Mouse (Mus musculus): ENCODE results near the gene Gnaz.

Gene Gnaz

DNA sequence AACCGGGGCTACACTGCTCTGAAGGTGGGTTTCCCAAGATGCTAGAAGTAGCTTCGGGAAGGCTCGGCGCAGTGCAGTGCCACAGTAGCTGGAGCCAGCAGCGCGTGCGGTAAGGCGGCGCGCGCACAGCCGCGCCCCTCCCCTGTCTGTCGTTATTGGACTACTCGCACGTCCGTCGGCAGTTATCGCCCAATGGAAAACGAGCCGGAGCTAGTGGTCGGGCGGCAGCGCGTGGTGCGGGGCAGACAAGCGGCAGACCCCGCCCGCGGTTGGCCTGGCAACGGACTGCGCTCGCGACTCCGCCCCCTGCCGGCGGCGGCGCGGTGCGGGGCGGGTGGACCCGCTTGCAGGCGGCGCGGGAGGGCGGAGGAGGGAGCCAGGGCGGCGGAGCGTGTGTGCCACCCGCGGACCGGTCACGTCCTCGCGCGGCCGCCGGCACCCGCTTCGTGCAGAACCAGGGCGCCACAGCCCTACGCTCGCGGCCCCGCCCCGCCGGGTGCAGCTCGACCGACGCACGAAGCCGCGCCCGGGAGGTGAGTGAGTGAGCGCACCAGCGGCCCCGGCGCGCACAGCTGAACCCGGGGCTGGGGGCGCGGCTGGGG, at the start of gene Gnaz:
TSS of gene Gnaz (plus strand) at position 328 of the 602 bp plus-strand sequence.
- peak; percentile 98 to 99 for DNase-seq (ENCODE audit: low spot score in 2 of 2)

DNA sequence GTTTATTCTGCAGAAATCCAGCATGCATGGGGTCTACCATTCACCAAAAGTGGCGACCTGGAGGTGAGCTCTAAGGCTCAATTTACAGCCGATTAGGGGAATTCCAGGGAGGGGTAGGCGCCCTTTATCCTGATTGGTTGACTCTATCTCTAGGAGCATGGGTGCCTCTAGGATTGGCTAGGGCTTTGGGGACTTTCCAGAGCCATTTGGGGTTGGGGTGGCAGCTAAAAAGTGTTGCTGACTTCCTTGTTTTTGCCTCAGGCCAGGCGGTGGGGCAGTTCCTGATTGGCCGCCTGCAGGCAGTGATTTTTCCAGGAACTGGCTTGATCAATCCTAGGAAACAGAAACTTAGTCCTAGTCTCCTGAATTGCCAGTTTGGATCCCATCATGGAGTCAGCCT, 47.7 kb upstream of the Gnaz start:
- no peak for DNase-seq (ENCODE audit: low spot score in 2 of 2)

DNA sequence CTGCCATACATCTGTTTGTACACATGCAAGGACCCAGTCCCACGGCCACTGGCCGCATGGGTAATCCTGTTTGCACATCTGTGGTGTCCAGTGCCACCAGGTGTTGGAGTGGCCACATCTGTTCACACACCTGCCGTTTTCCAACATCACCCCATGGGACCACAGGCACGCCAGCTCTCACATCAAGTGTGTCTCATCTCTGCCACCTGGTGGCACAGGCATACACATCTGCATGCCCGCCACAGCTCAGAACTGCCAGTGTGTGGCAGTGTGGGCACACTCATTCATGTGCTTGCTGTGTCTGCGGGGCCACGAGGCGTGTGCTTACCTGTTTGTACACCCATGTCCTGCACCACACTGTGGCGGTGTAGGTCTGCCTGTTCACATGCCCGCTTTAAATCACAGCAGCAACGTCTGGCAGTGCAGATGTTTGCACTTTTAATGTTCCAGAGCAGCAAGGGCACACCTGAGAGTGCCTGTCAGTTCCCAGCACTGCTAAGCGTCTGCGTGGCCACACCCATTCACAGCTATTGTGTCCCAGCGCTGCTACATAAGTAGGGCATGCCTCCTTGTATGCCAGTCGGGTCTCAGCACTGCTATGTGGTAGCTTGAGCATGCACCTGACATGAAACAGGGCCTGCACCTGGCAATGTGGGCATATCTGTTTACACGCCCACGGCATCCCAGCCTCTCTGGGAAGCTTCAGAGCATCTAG, 46.0 kb upstream of the Gnaz start:
- DNase-seq (ENCODE audit: low spot score in 2 of 2): peak; percentile 50 to 60

DNA sequence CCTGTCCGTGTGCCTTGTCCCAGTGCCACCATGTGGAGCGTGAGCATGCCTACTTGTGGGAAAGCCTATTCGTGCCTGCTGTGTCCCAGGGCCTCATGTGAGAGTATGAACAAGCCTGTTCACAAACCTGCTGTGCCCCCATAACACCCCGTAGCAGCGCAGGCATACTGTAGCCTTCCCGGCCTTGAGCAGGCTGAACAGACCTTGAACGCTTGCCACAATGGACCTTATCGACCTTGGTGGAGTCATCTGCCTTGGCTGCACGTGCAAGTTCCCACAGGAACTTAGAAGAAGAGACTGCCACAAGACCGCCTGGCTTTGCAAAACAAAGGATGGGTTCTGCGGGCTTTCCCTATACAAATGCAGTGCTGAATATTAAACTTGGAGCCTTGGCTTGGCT, 45.4 kb upstream of the Gnaz start:
- no peak for DNase-seq (ENCODE audit: low spot score in 2 of 2)

DNA sequence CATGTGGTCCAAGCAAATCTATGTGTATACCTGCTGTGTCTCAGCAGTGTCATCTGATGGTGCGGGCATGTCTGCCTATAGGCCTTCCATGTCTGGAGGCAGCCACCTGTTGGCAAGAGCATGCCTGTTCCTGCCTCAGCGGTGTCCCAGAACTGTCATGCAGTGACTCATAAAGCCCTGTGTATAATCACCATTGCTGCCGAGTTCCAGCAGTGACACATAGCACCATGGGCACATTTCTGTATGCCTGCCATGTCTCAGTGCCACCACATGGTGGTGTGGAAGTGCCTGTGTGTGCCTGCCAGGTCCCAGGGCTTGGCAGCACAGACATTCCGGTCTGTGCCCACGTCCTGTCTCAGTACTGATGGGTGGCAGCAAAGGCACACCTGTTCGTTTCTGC, 44.2 kb upstream of the Gnaz start:
- peak in 1 of 2 experiments; percentile 46 for DNase-seq (ENCODE audit: low spot score in 2 of 2)

DNA sequence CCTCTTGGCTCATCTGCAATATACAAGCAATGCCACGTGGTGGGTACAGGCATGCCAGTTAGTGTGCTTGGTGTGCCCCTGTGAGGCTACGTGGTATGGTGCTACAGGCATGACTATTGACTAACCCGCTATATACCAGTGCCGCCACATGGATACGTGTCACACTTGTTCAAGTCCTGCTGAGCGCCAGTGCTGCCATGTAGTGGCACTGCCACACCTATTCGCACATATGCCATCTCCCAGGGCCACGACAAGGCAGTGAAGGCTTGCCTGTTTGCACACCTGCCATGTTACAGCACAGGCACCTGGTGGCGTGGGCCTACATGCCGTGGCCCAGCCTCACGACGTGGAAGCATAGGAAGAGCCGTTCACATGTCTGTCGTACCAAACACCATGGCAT, 42.7 kb upstream of the Gnaz start:
- DNase-seq (ENCODE audit: low spot score in 2 of 2): no peak

DNA sequence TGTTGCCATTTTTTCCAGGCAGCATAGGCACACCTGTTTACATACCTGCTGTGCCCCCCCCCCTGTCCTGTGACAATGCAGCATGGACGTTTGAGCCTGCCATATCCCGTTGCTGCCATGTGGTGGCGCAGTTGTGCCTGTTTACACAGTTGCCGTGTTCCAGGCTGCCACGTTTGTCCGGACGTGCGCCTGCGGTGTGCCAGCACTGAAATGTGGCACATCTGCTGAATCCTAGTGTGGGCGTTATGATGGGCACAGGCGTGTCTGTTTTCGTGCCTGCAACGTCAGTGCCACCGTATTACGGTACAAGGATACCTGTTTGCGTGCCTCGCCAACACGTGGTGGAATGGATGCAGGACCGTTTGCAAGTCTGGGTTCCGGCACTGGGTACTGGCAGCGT, 41.7 kb upstream of the Gnaz start:
- peak; percentile 51 to 57 for DNase-seq (ENCODE audit: low spot score in 2 of 2)

DNA sequence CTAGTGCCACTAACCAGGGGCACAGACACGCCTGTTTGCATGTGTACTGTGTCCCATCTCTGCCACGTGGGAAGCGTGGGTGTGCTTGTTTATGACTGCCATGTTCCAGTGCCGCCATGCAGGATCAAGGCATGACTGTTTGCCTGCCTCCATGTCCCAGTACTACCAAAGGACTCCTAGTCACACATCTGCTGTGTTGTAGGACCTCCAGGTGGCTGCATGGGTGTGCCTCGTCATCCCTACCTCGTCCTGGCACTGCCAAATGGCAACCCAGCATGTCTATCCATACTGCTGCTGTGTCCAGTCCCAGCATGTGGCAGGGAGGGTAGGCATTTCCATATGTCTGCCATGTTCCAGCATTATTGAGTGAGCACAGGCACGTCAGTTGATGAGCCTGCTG, 38.7 kb upstream of the Gnaz start:
- no peak for DNase-seq (ENCODE audit: low spot score in 2 of 2)

DNA sequence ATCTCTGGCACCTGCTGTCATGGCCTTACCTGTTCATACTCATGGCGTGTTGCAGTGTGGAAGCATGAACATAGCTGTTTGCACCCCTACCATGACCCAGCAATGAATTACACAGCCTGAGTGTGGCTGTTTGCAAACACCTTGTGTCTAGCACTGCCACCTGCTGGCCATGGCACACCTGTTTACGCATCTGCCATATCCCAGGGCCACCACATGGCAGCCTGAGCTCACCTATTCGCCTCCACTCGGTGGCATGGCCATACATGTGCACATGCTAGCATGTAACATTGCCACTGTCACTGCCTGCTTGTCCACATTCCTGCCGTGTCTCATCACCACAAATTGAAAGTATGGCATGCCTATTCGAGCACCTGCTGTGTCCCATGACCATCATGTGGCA, 37.4 kb upstream of the Gnaz start:
- no peak for DNase-seq (ENCODE audit: low spot score in 2 of 2)

DNA sequence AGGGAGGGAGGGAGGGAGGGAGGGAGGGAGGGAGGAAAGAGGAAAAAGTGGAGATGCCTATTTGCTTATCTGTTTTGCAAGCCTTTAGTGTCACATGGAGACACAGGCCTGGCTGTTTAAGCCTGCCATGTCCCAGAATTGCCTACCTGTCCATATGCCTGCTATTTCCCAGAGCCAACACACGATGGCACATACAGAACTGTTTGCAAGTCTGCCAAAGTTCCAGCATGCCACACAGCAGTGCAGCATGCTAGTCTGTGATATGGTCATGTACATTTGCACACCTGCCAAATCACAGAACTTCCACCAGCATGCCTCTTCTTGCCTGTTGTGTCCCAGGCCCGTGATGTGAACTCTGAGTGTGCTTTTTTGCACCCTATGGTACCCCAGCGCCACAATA, 36.4 kb upstream of the Gnaz start:
- peak in 1 of 2 experiments; percentile 2 for DNase-seq (ENCODE audit: low spot score in 2 of 2)

DNA sequence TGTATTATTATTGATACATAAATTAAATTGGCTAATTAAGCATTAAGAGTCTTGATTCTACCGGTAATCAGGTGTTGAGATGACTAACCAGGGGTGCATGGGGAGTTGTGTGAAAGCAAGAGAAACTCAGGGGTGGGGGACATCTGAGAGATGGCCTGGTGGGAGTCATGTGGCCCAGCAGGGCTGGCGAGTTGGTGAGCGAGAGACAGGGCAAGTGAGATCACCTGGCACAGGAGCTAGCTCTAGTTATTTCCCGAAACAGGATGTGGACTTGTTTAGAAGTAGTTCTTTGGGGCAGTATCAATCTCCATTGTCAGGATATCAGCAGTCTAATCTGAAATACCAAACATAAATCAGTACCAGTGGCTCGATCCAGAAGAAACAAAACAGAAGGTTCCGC, 35.3 kb upstream of the Gnaz start:
- peak in 1 of 2 experiments; percentile 0 for DNase-seq (ENCODE audit: low spot score in 2 of 2)

DNA sequence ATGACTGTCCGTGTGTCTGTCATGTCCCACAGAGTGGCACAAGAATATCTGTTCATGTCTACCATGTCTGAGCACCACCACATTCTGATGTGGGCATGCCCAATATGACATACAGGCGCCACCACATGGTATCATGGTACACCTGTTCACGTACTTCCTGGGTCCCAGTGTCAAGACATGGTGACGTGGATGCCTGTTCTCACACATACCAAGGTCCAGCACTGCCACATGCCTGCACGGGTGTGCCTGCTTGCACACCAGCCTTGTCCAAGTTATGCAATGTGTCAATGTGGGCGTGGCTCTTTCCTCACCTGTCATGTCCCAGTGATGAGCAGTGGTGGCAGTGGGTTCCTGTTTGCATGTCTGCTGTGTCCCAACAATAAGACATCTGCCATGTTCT, 34.5 kb upstream of the Gnaz start:
- DNase-seq (ENCODE audit: low spot score in 2 of 2): no peak

DNA sequence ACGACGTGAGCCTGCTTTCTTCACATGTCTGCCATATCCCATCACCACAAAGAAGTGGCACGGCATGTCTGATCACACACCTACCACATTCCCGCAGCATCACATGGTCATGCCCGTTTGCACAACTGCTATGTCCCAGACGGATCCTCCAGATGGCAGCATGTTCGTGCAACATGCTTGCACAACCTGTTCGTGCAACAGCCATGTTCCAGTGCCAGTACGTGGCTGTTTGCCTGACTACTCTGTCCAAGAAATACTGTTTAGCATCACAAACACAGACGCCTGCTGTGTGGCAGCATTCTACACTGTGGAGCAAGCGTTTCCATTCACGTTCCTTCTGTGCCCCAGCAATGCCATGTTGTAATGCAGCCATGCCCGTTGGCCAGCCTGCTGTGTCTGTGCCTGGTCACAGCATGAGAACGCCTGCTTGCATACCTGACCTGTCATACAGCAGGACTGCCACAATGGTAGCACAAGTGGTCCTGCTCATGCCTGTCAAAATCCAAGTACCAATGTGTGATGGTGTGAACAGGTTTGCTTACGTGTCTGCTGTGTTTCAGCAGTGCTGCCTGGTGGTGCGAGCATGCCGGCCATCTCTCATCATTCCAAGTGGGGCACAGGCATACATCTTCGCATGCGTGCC, 33.3 kb upstream of the Gnaz start:
- DNase-seq (ENCODE audit: low spot score in 2 of 2): no peak

DNA sequence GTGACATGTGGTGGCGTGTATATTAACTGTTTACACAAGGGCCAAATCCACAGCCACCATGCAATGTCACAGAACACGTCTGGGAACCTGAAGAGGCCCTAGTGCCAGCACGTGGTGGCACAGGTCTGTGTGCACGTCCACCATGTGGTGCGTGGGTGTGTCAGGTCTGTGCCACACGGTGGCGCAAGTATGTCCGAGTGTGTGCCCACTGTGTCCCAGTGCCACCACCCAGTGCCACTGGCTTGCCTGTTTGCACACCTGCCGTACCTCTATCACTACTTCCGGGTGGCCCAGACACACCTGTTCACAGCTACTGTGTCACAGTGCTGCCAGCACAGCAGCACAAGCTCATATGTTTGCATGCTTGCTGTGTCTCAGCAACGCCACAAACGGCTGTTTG, 32.5 kb upstream of the Gnaz start:
- DNase-seq (ENCODE audit: low spot score in 2 of 2): no peak

DNA sequence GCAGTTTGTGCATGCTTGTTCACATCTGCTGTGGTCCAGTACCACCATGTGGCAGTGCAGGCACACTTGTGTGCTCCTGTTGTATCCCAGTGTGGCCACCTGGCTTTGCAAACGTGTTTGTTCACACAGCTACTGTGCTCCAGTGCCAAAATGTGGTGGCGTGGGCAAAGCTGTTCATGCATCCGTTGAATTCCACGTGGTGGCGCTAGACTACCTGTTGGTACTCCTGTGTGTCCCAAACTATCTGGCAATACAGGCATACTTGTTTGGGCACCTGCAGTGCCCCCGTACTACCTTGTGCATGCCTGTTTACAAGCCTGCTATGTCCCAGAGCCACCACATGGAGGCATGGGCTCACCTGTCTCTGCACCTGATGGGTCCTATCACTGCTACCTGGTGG, 32.0 kb upstream of the Gnaz start:
- no peak for DNase-seq (ENCODE audit: low spot score in 2 of 2)

DNA sequence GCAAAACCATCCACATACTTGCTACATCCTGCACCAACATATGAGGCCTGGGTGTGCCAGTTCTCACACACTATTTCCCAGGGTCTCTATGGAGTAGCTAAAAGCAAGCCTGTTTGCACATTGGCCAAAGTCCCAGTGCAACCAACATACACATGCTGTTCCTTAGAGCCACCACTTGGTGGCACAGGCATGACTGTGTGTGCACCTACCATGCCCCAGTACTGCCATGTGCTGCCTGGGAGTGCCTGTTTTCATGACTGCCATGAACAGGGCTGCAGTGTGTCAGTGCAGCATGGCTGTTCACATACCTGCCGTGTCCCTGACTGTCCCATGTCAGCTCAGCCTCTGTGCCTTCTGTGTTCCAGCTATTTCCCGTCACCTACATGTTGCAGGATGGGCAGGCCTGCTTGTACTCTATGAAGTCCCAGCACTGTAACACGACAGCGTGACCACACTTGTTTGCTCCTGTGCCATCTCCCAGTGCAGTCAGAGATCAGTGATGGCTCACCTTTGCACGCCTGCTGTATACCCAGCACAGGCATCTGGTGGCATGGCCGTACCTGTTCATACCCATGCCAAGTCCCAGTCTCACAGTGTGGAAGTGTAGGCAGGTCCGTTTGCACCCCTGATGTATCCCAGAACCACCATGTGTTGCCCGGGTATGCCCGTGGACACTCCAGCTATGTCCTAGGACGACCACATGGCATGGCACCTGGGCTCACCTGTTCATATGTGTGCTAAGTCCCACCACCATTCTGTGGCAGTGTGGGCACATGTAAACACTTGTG, 29.8 kb upstream of the Gnaz start:
- DNase-seq (ENCODE audit: low spot score in 2 of 2): peak in 1 of 2 experiments; percentile 3

DNA sequence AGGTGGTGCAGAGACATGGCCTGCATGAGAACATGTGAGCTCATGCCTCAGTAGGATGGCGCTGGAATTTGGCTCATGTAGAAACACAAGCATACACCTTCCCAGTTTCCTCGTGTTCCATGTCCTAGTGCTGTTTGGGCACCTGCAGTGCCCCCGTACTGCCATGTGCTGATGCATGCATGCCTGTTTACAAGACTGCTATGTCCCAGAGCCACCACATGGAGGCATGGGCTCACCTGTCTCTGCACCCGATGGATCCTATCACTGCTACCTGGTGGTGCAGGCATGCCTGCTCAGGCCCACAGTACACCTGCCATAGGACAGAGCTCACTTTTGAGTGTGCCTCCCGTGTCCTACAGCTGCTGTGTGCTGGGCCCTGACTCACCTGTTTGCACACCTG, 28.6 kb upstream of the Gnaz start:
- no peak for DNase-seq (ENCODE audit: low spot score in 2 of 2)

DNA sequence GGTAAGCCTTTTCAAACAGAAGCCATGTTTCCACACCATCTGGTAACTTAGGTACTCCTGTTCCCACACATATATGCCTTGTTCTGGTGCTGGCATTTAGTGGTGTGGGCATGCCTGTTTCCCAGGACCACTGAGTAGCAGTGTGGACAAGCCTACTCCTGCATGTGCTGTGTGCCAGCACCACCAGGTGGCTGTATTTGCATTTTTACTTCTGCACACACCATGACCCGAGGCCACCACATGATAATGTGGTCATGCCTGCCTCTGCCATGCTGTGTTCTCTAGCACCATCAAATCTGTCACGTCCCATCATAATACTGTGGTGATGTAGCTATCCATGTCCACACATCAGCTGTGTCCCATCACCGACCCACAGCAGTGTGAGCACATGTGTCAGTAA, 27.7 kb upstream of the Gnaz start:
- DNase-seq (ENCODE audit: low spot score in 2 of 2): no peak

DNA sequence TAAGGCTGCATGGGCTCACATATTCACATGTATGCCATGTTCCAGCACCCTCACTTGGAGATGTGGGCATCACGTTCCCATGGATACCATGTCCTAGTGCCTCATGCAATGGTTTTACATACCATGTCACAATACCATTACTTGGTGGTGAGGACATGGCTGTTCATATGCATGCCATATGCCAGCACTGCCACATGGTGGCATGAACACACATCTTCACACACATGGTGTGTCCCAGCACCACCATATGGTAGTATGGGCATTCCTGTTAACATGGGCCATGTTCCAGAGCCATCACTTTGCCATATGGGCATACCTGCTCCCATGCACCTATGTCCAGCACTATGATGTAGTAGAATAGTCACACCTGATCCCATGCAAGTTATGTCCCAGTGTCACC, 26.2 kb upstream of the Gnaz start:
- no peak for DNase-seq (ENCODE audit: low spot score in 2 of 2)

DNA sequence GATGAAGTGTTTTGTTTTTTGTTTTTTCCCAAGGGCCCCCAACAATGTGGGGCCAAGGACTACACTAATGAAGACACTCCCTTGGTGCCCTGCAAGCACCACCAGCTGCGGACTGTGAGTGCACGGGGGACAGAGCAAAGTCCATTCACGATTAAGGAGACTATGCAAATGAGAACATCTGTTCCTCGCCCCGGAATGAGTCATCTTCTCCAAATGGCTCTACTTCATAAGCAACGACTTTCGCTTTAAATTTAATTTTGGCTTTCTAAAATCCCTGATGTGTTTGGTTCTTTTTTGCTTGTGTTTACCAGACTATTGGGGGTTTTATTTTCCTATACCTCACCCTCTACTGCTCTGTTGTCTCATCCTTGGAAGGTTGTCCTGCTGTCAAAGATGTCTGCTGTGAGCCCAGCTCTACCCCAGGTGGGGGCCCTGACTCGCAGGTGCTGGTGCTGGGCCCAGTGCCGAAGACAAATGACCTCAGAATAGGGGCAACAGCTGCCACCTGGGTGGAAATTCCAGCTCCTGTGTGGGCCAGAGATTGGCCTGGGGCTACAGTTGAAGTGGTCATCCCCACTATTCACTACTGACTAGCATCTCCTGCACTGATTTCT, 14.0 kb upstream of the Gnaz start:
- DNase-seq (ENCODE audit: low spot score in 2 of 2): peak in 1 of 2 experiments; percentile 31

DNA sequence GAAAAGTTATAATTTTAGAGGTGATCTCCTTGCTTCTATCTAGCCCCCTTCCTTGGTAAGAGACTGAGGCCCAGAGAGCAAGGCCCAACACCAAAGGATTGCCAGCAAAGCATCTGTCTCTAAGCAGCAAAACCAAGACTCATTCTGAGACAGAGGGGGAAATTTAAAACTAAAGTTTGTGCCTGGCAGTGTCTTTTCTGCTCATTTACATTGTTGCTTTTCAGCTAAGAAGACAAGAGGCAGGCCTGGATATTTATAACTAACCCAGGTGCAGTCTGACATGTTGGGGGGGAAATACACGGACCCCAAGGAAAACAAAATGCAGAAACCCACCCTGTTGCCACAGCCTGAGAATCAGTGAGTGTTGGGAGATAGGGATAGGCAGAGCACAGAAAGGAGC, 2.6 kb upstream of the Gnaz start:
- DNase-seq (ENCODE audit: low spot score in 2 of 2): no peak

DNA sequence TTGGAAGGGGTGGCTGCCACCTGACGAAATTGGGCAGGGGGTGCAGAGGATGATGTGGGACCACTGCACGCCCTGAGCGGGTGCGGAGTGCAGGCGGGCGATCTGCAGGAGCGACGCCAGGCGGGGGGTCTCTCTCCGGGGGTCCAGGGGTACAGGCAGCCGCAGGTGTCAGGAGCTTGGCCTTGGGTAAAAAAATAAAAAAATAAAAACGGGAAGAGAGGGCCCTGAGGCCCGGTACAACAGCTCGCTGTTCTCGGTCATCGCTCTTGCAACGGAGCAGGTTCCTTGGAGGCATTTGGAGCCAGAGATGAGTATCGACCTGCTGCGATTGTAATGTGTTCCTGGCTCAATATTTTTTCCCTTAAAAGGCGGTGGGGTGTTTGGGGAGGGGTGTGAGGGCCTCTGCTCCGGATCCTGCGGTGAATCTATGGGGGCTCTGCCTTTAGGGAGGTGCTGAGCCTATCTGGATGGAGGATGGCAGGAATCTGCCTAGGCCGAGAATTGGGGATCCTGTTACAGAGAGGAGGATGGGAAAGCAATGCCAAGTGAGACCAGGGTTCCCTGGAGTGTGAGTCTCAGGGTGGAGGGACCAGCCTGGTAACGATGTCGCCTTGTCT, 782 bp downstream of the Gnaz start:
- peak in 1 of 2 experiments; percentile 29 for DNase-seq (ENCODE audit: low spot score in 2 of 2)

Data from frontal cortex, postnatal 14 days (tissue).